Mouse (Mus musculus) heart, embryonic 16.5 days (tissue): ENCODE measurements at regions not wholly inside any gene's neighbourhood (a gene's known extent, or its start where the extent isn't known, plus 50 kb on each side); places are given as distances from the start of the nearest gene placed in this dataset.

ENCODE experiments used
- ATAC-seq: fragments of 200-750 bp; cut with Nextera tagmentation; replicated peaks from 2 replicates; pipeline ENCODE4 v1.8.0; 2017; ENCODE audit warnings: moderate number of reproducible peaks; ENCODE audit not compliant: insufficient read depth, low FRiP score; ENCODE audit errors: extremely low read depth
- H3K27ac ChIP-seq: fragments of 300-500 bp; sonication (generic); 2 replicates; pipeline ENCODE4 v1.5.1; 2014; ENCODE audit warnings: mild to moderate bottlenecking, low read length, control low read depth, moderate library complexity
- H3K27me3 ChIP-seq: fragments of 300-500 bp; sonication (generic); 2 replicates; pipeline ENCODE4 v1.6.1; 2014; ENCODE audit warnings: low read length, mixed read lengths; ENCODE audit not compliant: control insufficient read depth, insufficient read depth
- H3K36me3 ChIP-seq: fragments of 300-500 bp; sonication (generic); 2 replicates; pipeline ENCODE4 v1.6.1; 2014; ENCODE audit not compliant: control insufficient read depth, insufficient read depth
- H3K4me1 ChIP-seq: fragments of 300-500 bp; sonication (generic); 2 replicates; pipeline ENCODE4 v1.6.1; 2014; ENCODE audit warnings: low read length, mixed read lengths; ENCODE audit not compliant: control insufficient read depth, insufficient read depth
- H3K4me2 ChIP-seq: fragments of 300-500 bp; sonication (generic); 2 replicates; pipeline ENCODE4 v1.6.1; 2014; ENCODE audit warnings: low read depth, mild to moderate bottlenecking, control low read depth, low read length
- H3K4me3 ChIP-seq: fragments of 300-500 bp; sonication (generic); 2 replicates; pipeline ENCODE4 v1.5.1; 2014; ENCODE audit warnings: mild to moderate bottlenecking, control low read depth, low read length
- H3K9ac ChIP-seq: fragments of 300-500 bp; sonication (generic); 2 replicates; pipeline ENCODE4 v1.6.1; 2014; ENCODE audit warnings: low read length, control low read depth
- H3K9me3 ChIP-seq: fragments of 300-500 bp; sonication (generic); replicated peaks from 2 replicates; pipeline ENCODE4 v1.6.1; 2016; ENCODE audit warnings: low read length; ENCODE audit not compliant: control insufficient read depth
- WGBS: fragments of 180-500 bp; shearing (Covaris S2); extraction: QIAGEN DNeasy Blood & Tissue Kit; methylation state at CpG from one replicate; pipeline ENCODE4 v1.1.7; 2014; 5-methylcytosine and 5-hydroxymethylcytosine counted together

DNA sequence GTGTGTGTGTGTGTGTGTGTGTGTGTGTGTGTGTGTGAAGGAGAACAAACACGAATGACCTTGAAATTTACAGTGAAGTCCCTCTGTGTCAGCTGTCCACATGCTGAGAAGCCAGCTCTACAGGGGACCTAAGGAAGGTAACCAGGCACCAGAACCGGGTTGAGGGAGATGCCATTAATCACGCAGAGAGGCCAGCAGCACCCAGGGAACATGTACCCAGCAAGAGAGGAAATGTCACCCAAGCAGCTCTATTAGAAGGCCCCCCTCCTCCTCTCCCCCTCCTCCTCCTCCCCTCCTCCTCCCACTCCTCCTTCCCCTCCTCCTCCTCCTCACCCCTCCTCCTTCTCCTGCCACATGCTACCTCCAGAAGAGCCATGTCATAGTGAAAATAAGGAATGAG lies 181.8 kb downstream of the Suds3 start:
- Histone ChIP-seq H3K4me1 (no peaks in the 10 kb centered on the region), H3K4me2 (no peak overlapping the region), H3K9ac (no peak overlapping the region), H3K27ac (no peak overlapping the region), H3K36me3 (no peaks in the 10 kb centered on the region), H3K4me3 (no peak overlapping the region), H3K9me3 (peaks cover 2% of the 10 kb centered on the region), H3K27me3 (no peaks in the 10 kb centered on the region)
- 50% methylated on average over 3 of the region's 3 CpGs for WGBS
- ATAC-seq: no peak

DNA sequence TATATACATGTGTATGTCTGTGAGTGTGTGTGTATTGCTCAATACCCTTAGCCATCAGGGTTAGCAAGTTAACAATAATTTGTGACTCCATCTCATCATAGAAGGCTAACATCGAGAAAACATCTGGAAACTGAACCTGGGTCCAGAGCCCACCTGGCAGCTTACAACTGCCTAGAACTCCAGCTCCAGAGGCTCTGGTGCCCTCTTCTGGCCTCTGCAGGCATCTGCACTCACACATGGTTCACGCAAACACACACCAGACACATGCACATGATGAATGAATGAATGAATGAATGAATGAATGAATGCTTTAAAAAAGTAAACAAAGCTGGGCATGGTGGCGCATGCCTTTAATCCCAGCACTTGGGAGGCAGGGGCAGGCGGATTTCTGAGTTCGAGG lies 182.8 kb downstream of the Suds3 start:
- H3K27ac ChIP-seq: no peak overlapping the region

DNA sequence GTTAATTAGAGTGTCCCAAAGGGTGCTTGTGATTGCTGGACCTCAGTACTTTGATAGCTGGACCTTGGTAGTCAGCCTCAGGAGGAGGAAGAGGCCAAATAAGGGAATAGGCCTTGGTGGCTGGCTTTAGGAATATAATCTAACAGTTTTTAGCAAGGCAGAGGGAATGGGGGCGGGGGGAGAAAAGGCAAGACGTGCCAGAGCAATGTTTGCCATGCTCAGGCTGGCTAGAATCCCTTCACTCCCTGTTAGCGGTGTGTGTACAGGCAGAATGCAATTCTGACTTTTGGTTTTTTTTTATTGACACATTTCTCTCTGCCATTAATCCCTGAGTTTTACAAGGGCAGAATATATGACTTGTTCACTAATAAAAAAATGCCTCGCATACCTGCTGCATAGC lies 192.2 kb downstream of the Suds3 start:
- WGBS: 65% methylated on average over 4 of the region's 4 CpGs
- Histone ChIP-seq H3K9ac (no peak overlapping the region), H3K27ac (no peak overlapping the region), H3K9me3 (no peaks in the 10 kb centered on the region), H3K4me2 (no peak overlapping the region), H3K4me1 (no peaks in the 10 kb centered on the region), H3K36me3 (no peaks in the 10 kb centered on the region), H3K4me3 (no peak overlapping the region), H3K27me3 (no peaks in the 10 kb centered on the region)
- no peak for ATAC-seq

More for the DNA sequence above, 182.8 kb downstream of the Suds3 start:
- no peak for ATAC-seq
- Histone ChIP-seq H3K9ac (no peak overlapping the region), H3K27me3 (no peaks in the 10 kb centered on the region), H3K9me3 (peaks cover 2% of the 10 kb centered on the region), H3K36me3 (no peaks in the 10 kb centered on the region), H3K4me2 (no peak overlapping the region), H3K4me1 (no peaks in the 10 kb centered on the region), H3K4me3 (no peak overlapping the region)
- 84% methylated on average over 5 of the region's 5 CpGs for WGBS

DNA sequence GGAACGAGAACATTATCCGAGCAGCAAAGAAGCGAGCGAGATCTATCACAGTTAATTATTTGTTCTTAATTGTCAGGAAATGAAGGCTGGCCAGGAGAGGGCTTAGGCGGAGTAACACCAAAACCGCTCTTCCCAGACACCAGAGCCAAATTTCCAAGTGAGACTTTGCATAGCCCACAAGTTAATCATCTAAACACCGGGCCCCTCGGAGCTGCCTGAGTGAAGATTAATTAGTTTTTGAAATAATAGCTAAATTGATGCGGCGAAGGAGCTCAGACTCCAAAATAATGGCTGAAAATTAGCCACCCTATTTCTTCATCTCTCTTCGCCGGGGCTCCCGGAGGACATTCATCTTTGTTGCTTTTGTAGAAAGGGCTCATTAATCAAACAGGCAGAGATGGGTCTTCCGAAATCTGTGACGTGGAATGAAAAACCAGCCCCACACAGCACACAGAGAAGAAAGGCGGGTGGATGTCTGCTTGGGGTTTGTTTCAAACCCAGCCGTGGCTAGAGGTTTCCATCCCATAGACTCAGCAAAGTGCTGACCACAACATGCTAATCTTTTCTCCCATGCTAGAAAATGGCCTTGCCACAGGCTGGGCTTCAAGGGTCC lies 193.7 kb downstream of the Suds3 start:
- Histone ChIP-seq H3K36me3 (no peaks in the 10 kb centered on the region), H3K4me1 (no peaks in the 10 kb centered on the region), H3K27ac (no peak overlapping the region), H3K9ac (no peak overlapping the region), H3K4me2 (no peak overlapping the region), H3K4me3 (no peak overlapping the region), H3K27me3 (no peaks in the 10 kb centered on the region), H3K9me3 (no peaks in the 10 kb centered on the region)
- no peak for ATAC-seq
- 77% methylated on average over 17 of the region's 17 CpGs for WGBS

DNA sequence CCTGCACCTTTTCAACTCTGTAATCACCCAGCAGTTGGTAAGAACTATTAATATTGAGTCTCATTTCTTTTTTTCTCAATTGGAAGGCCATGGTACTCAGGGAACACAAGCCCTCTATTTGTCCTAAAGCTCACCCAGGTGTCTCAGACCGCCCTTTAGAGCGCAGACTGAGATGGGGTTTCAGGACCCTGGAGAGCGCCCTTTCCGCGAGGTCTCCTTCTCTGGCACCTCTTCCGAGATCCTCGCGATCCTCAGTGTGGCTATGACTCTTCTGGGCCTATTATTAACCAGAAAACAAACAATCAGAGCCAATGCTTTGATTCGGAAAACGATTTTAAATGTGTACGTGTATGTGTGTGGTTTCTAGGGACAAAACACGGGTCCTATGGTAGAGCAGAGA lies 201.0 kb downstream of the Suds3 start:
- H3K27ac ChIP-seq: no peak overlapping the region
- no peak overlapping the region for H3K4me2 ChIP-seq
- no peak overlapping the region for H3K4me3 ChIP-seq
- H3K36me3 ChIP-seq: no peaks in the 10 kb centered on the region
- 40% methylated on average over 12 of the region's 12 CpGs for WGBS
- ATAC-seq: no peak
- no peaks in the 10 kb centered on the region for H3K4me1 ChIP-seq
- no peaks in the 10 kb centered on the region for H3K27me3 ChIP-seq
- no peak overlapping the region for H3K9ac ChIP-seq
- H3K9me3 ChIP-seq: peaks cover 3% of the 10 kb centered on the region; the same call in 1 of the 2 replicates

DNA sequence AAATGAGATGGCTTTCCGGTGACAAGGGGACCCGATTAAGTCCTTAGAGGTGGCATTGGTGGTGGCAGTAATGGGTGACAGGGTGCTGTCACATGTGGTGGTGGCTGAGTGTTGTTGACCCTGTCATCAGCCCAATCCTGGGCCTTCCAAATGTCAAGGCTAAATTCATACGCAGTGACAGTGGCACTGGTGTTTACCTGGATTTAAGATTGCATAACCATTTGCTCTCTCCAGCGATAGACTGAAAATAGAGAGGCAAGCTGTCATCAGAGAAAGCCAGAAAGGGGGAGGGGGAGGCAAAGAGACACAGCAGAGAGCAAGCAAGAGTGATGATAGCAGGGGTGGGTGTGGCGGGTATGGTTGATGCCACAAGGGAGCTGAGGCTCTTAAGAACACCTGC lies 215.1 kb downstream of the Suds3 start:
- Histone ChIP-seq H3K27ac (no peak overlapping the region), H3K4me2 (no peak overlapping the region), H3K27me3 (no peaks in the 10 kb centered on the region), H3K4me3 (no peak overlapping the region), H3K36me3 (no peaks in the 10 kb centered on the region), H3K4me1 (no peaks in the 10 kb centered on the region), H3K9ac (no peak overlapping the region), H3K9me3 (peaks cover 10% of the 10 kb centered on the region; the same call in 1 of the 2 replicates)
- ATAC-seq: no peak
- WGBS: 70% methylated on average over 5 of the region's 5 CpGs

DNA sequence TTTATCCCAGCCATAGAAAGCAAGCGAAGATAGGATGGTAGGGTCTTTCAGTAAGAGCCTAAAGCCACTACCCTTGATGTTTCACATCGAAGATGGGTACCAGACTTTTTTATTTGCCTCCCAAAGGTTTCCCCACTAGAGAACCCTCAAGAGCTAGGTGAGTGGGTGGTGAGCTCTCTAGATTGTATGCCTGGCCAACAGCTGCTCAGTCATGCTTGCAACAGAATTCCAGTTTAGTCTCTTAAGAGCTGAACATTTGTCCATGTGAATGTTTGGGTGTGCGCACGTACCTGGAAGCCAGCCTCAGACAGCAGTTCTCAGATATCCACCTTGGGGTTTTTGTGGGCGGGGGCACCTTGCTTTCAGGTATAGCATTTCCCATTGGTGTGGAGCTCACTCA lies 218.5 kb downstream of the Suds3 start:
- H3K27me3 ChIP-seq: no peaks in the 10 kb centered on the region
- no peak overlapping the region for H3K27ac ChIP-seq
- peaks cover 6% of the 10 kb centered on the region; the same call in 1 of the 2 replicates for H3K9me3 ChIP-seq
- no peak overlapping the region for H3K4me3 ChIP-seq
- H3K9ac ChIP-seq: no peak overlapping the region
- H3K4me2 ChIP-seq: no peak overlapping the region
- no peaks in the 10 kb centered on the region for H3K4me1 ChIP-seq
- ATAC-seq: no peak
- no peaks in the 10 kb centered on the region for H3K36me3 ChIP-seq
- WGBS: 81% methylated on average over 5 of the region's 5 CpGs

DNA sequence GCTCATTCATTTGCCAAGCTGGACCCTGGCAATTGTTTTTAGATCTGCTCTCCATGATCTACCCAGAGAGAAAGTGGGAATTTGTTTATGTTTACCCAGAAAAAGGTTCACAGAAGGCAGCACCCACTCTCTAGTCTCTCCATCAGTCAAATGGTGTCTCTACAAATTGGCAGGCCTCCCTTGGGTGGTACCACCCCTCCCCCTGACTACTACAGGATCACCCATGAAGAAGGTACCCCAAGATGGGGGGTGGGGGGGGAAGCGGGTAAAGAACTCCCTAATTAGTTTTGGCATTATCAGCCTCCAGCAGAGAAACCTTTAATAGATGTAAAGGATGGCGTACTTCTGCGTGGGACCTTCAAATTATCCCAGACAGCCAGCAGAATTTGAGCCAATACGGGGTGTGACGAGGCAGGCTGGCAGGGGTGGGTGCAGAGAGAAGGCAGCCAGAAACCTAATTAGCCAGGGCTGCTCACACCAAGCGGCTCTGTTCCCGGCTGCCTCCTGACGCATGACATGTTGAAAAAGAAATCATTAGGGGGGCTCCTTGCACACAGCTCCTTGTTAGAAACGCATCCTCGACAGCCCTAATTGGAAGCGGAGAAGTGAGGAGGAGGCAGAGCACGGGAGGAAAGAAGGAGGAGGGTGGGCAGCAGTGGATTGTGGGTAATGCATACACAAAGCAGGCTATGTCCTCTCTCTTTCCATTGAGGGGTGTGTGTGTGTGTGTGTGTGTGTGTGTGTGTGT lies 220.7 kb downstream of the Suds3 start:
- Histone ChIP-seq H3K36me3 (no peaks in the 10 kb centered on the region), H3K27ac (no peak overlapping the region), H3K4me2 (no peak overlapping the region), H3K4me3 (no peak overlapping the region), H3K27me3 (no peaks in the 10 kb centered on the region), H3K4me1 (no peaks in the 10 kb centered on the region), H3K9me3 (peaks cover 5% of the 10 kb centered on the region; the same call in 1 of the 2 replicates), H3K9ac (no peak overlapping the region)
- 73% methylated on average over 12 of the region's 12 CpGs for WGBS
- no peak for ATAC-seq

DNA sequence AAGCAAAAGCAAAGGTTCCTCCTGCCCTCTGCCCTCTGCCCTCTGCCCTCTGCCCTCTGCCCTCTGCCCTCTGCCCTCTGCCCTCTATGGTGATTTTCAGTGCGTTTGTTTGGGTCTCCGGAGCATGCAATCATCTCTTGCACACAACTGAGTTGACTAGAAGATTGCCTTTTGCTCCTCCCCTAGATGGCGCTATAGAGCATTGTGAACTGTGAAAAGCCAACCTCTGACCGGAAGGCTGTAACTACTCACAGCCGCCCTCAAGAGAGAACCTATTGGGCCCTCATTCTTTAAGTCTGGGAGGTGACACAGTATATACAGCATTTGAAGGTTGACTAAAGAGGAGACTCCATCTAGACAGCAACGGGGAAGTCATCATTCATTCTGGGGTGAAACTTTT lies 221.3 kb downstream of the Suds3 start:
- Histone ChIP-seq H3K4me1 (no peaks in the 10 kb centered on the region), H3K27me3 (no peaks in the 10 kb centered on the region), H3K4me3 (no peak overlapping the region), H3K9me3 (peaks cover 2% of the 10 kb centered on the region; the same call in 1 of the 2 replicates), H3K9ac (no peak overlapping the region), H3K36me3 (no peaks in the 10 kb centered on the region), H3K4me2 (no peak overlapping the region), H3K27ac (no peak overlapping the region)
- ATAC-seq: no peak
- WGBS: 73% methylated on average over 6 of the region's 6 CpGs
